Mouse (Mus musculus): ENCODE measurements at regions not wholly inside any gene's neighbourhood (a gene's known extent, or its start where the extent isn't known, plus 50 kb on each side); places are given as distances from the start of the nearest gene placed in this dataset.

- DNase-seq, result no peak
These were observed 508.0 kb upstream of the Adam5 start for GRCm38 (mm10) chr8:25332120-25332607.

GRCm38 (mm10) chr8:25331161-25331776 is 507.1 kb upstream of the Adam5 start:
- no peak for DNase-seq

- no peak for DNase-seq
These were observed 505.6 kb upstream of the Adam5 start for GRCm38 (mm10) chr8:25329791-25330190.

- no peak for DNase-seq
These were observed 504.1 kb upstream of the Adam5 start for GRCm38 (mm10) chr8:25328318-25328717.

GRCm38 (mm10) chr8:25326930-25327329 is 502.8 kb upstream of the Adam5 start:
- DNase-seq, result no peak

GRCm38 (mm10) chr8:25326257-25326656 is 502.1 kb upstream of the Adam5 start:
- DNase-seq, result peak in 1 of 2 experiments; percentile 11

- DNase-seq, result no peak
These were observed 500.6 kb upstream of the Adam5 start for GRCm38 (mm10) chr8:25324731-25325130.

GRCm38 (mm10) chr8:25323643-25324420 is 499.7 kb upstream of the Adam5 start:
- DNase-seq, result no peak

- DNase-seq, result no peak
These were observed 492.2 kb upstream of the Adam5 start for GRCm38 (mm10) chr8:25316383-25316782.

- DNase-seq, result no peak
These were observed 487.8 kb upstream of the Adam5 start for GRCm38 (mm10) chr8:25311811-25312533.

GRCm38 (mm10) chr8:25307956-25308355 is 483.8 kb upstream of the Adam5 start:
- DNase-seq, result no peak

GRCm38 (mm10) chr8:25307511-25307910 is 483.3 kb upstream of the Adam5 start:
- no peak for DNase-seq

- DNase-seq, result no peak
These were observed 482.8 kb upstream of the Adam5 start for GRCm38 (mm10) chr8:25306769-25307491.
